Mouse (Mus musculus): ENCODE measurements around the gene Col17a1.

Col17a1 gene

GRCm38 (mm10) chr19:47668399-47668798, 23.5 kb downstream of the Col17a1 start:
- peak; percentile 90 for DNase-seq (ENCODE audit: low read depth, low spot score)

GRCm38 (mm10) chr19:47667601-47668000, 24.3 kb downstream of the Col17a1 start:
- DNase-seq (ENCODE audit: low read depth, low spot score), result no peak

GRCm38 (mm10) chr19:47659765-47660408, 32.0 kb downstream of the Col17a1 start:
- DNase-seq (ENCODE audit: low read depth, low spot score), result no peak

GRCm38 (mm10) chr19:47658914-47659535, 32.9 kb downstream of the Col17a1 start:
- DNase-seq (ENCODE audit: low read depth, low spot score), result peak; percentile 89

GRCm38 (mm10) chr19:47654896-47655295, 37.0 kb downstream of the Col17a1 start:
- DNase-seq (ENCODE audit: low read depth, low spot score), result peak; percentile 29

- DNase-seq (ENCODE audit: low read depth, low spot score), result no peak
These were observed 38.7 kb downstream of the Col17a1 start for GRCm38 (mm10) chr19:47653173-47653572.

GRCm38 (mm10) chr19:47652255-47652654, 39.6 kb downstream of the Col17a1 start:
- DNase-seq (ENCODE audit: low read depth, low spot score), result no peak

- DNase-seq (ENCODE audit: low read depth, low spot score), result no peak
These were observed 40.8 kb downstream of the Col17a1 start for GRCm38 (mm10) chr19:47651160-47651480.

- DNase-seq (ENCODE audit: low read depth, low spot score), result no peak
These were observed 41.3 kb downstream of the Col17a1 start for GRCm38 (mm10) chr19:47650366-47651159.

GRCm38 (mm10) chr19:47649071-47649470, 42.8 kb downstream of the Col17a1 start:
- DNase-seq (ENCODE audit: low read depth, low spot score), result no peak

- peak; percentile 55 for DNase-seq (ENCODE audit: low read depth, low spot score)
These were observed 45.3 kb downstream of the Col17a1 start for GRCm38 (mm10) chr19:47646508-47647120.

GRCm38 (mm10) chr19:47645583-47645982, 46.3 kb downstream of the Col17a1 start:
- peak; percentile 91 for DNase-seq (ENCODE audit: low read depth, low spot score)

- no peak for DNase-seq (ENCODE audit: low read depth, low spot score)
These were observed 48.0 kb downstream of the Col17a1 start for GRCm38 (mm10) chr19:47643910-47644309.

GRCm38 (mm10) chr19:47635380-47635779, 56.5 kb downstream of the Col17a1 start:
- peak; percentile 76 for DNase-seq (ENCODE audit: low read depth, low spot score)

- DNase-seq (ENCODE audit: low read depth, low spot score), result no peak
These were observed 60.1 kb downstream of the Col17a1 start for GRCm38 (mm10) chr19:47631799-47632198.

- no peak for DNase-seq (ENCODE audit: low read depth, low spot score)
These were observed 61.5 kb downstream of the Col17a1 start for GRCm38 (mm10) chr19:47630381-47630780.

- no peak for DNase-seq (ENCODE audit: low read depth, low spot score)
These were observed 62.8 kb downstream of the Col17a1 start for GRCm38 (mm10) chr19:47629068-47629467.

- peak; percentile 56 for DNase-seq (ENCODE audit: low read depth, low spot score)
These were observed 64.4 kb downstream of the Col17a1 start for GRCm38 (mm10) chr19:47627450-47627849.

GRCm38 (mm10) chr19:47624940-47625711, 66.8 kb downstream of the Col17a1 start:
- peak; percentile 72 for DNase-seq (ENCODE audit: low read depth, low spot score)

- no peak for DNase-seq (ENCODE audit: low read depth, low spot score)
These were observed 70.4 kb downstream of the Col17a1 start for GRCm38 (mm10) chr19:47621478-47621877.

- DNase-seq (ENCODE audit: low read depth, low spot score), result peak; percentile 30
These were observed 78.5 kb downstream of the Col17a1 start for GRCm38 (mm10) chr19:47613442-47613841.

Measured in brain, adult 2 months (tissue).